Comparison of ENCODE assay signal across 13 mouse cellular contexts in genomic region chr10:44636061-44636460, GRCm38 (mm10).
"Had no signal": no experiment of that assay in that cellular context is flagged by ENCODE, and none has a peak within 500 bp of the region (broad histone marks: within the 10 kb centered on the region; RNA-seq: fewer than 3 reads in every experiment).

No protein-coding gene starts in this region.

- H3K9ac ChIP-seq: kidney, embryonic 15.5 days; limb, embryonic 15.5 days; liver, embryonic 13.5 days; midbrain, embryonic 13.5 days had no signal

- H3K27ac ChIP-seq: kidney, embryonic 15.5 days; limb, embryonic 15.5 days; liver, embryonic 13.5 days; midbrain, embryonic 13.5 days had no signal

- DNase-seq: kidney, adult 2 months; kidney, postnatal 36 days; layer of hippocampus, adult 9-11 months; layer of hippocampus, postnatal 36 days; liver, embryonic 13.5 days; right cerebral cortex, adult 18-20 months; right cerebral cortex, postnatal 25 days; thymus, adult 2 months; thymus, postnatal 25 days had no signal

- H3K36me3 ChIP-seq: kidney, embryonic 15.5 days; limb, embryonic 15.5 days; liver, embryonic 13.5 days; midbrain, embryonic 13.5 days had no signal

- H3K4me1 ChIP-seq: kidney, embryonic 15.5 days; limb, embryonic 15.5 days; midbrain, embryonic 13.5 days had no signal

- H3K4me2 ChIP-seq: kidney, embryonic 15.5 days; limb, embryonic 15.5 days; liver, embryonic 13.5 days; midbrain, embryonic 13.5 days had no signal

- H3K9me3 ChIP-seq: kidney, embryonic 15.5 days; limb, embryonic 15.5 days; liver, embryonic 13.5 days; midbrain, embryonic 13.5 days had no signal

- H3K27me3 ChIP-seq: kidney, embryonic 15.5 days; limb, embryonic 15.5 days; liver, embryonic 13.5 days; midbrain, embryonic 13.5 days had no signal

- H3K4me3 ChIP-seq: kidney, embryonic 15.5 days; limb, embryonic 15.5 days; liver, embryonic 13.5 days; midbrain, embryonic 13.5 days had no signal

- ATAC-seq: intestine, embryonic 16.5 days; midbrain, embryonic 13.5 days had no signal
